20 mouse cellular contexts compared by ENCODE assay signal in genomic region chr1:92050992-92051391, GRCm38 (mm10).
DNase-seq lines count a peak whose midpoint lies in the region; ATAC-seq and TF ChIP-seq lines count a peak whose summit lies in the region.
"Had no signal": no experiment of that assay in that cellular context is flagged by ENCODE, and none has a peak within 500 bp of the region (broad histone marks: within the 10 kb centered on the region; RNA-seq: fewer than 3 reads in every experiment).

No protein-coding gene starts in this region.

- no peak for DNase-seq in gastrocnemius, adult 2 months
- no peak for DNase-seq in gastrocnemius, adult 18-20 months (ENCODE audit: low spot score)
- no peak for DNase-seq in midbrain, embryonic 14.5 days
- DNase-seq in induced T-regulatory cell, adult 2 months (ENCODE audit: low read depth), result peak; percentile 81
- DNase-seq in thymus, postnatal 36 days, result no peak
- no peak for DNase-seq in cerebellum, postnatal 14 days
- DNase-seq in left cerebral cortex, postnatal 10 days (ENCODE audit: extremely low spot score in 1 of 2, low spot score in 2 of 2), result no peak
- DNase-seq: adrenal gland, postnatal 10 days; B cell, adult 2 months; cerebellum, adult 18-20 months; cerebellum, adult 9-11 months; gastrocnemius, postnatal 10 days; heart, adult 18-20 months; heart, postnatal 10 days; heart, postnatal 4 days had no signal

- no peak overlapping the region for H3K4me2 ChIP-seq in midbrain, embryonic 13.5 days (replicated peaks)
- no peak overlapping the region for H3K4me2 ChIP-seq in midbrain, embryonic 14.5 days (ENCODE audit: low read length)
- H3K4me2 ChIP-seq: forebrain, embryonic 13.5 days; hindbrain, embryonic 14.5 days had no signal

- H3K9ac ChIP-seq in midbrain, embryonic 13.5 days (replicated peaks), result no peak overlapping the region
- H3K9ac ChIP-seq in midbrain, embryonic 14.5 days (replicated peaks; ENCODE audit: low read length), result no peak overlapping the region
- H3K9ac ChIP-seq: forebrain, embryonic 13.5 days; hindbrain, embryonic 14.5 days had no signal

- intact Hi-C loops in gastrocnemius, adult 2 months (cut with DNase I), result loop anchor here (5.0 kb wide), 1 partner anchor 36 kb away; no protein-coding TSS in a partner anchor
- intact Hi-C loops in left cerebral cortex, postnatal 10 days (cut with DNase I), result no loop called here

- ATAC-seq in midbrain, embryonic 13.5 days, result no peak
- ATAC-seq in midbrain, embryonic 14.5 days (ENCODE audit: low FRiP score, low TSS enrichment), result no peak
- ATAC-seq: forebrain, embryonic 13.5 days had no signal

- no peak overlapping the region for H3K4me3 ChIP-seq in gastrocnemius, adult 2 months
- no peak overlapping the region for H3K4me3 ChIP-seq in midbrain, embryonic 13.5 days (replicated peaks)
- no peak overlapping the region for H3K4me3 ChIP-seq in midbrain, embryonic 14.5 days (replicated peaks; ENCODE audit: low read depth, low read length)
- H3K4me3 ChIP-seq: embryonic facial prominence, embryonic 10.5 days; forebrain, embryonic 13.5 days; heart, embryonic 10.5 days had no signal

- H3K36me3 ChIP-seq in midbrain, embryonic 13.5 days, result no peaks in the 10 kb centered on the region
- no peaks in the 10 kb centered on the region for H3K36me3 ChIP-seq in midbrain, embryonic 14.5 days (ENCODE audit: control insufficient read depth, insufficient read depth, low read length)
- H3K36me3 ChIP-seq: embryonic facial prominence, embryonic 10.5 days; heart, embryonic 10.5 days had no signal

- TF ChIP-seq CTCF in gastrocnemius, adult 2 months (IDR thresholded peaks at IDR 0.05), result no peak

- H3K9me3 ChIP-seq in midbrain, embryonic 13.5 days, result no peaks in the 10 kb centered on the region
- no peaks in the 10 kb centered on the region for H3K9me3 ChIP-seq in midbrain, embryonic 14.5 days (ENCODE audit: control insufficient read depth, low read length)
- H3K9me3 ChIP-seq: embryonic facial prominence, embryonic 10.5 days; forebrain, embryonic 13.5 days; heart, embryonic 10.5 days had no signal

- peak overlapping the region; percentile 59 for H3K27ac ChIP-seq in gastrocnemius, adult 2 months
- 0 out of 2 replicates have a peak overlapping the region, but pooled peaks have one; percentile 3 for H3K27ac ChIP-seq in midbrain, embryonic 13.5 days
- no peak overlapping the region for H3K27ac ChIP-seq in midbrain, embryonic 14.5 days (replicated peaks; ENCODE audit: low read depth, low read length)
- H3K27ac ChIP-seq: embryonic facial prominence, embryonic 10.5 days; forebrain, embryonic 13.5 days; heart, embryonic 10.5 days; hindbrain, embryonic 14.5 days had no signal

- H3K27me3 ChIP-seq in midbrain, embryonic 13.5 days, result no peaks in the 10 kb centered on the region
- no peaks in the 10 kb centered on the region for H3K27me3 ChIP-seq in midbrain, embryonic 14.5 days (ENCODE audit: control insufficient read depth, insufficient read depth, low read length)
- H3K27me3 ChIP-seq: forebrain, embryonic 13.5 days had no signal

- H3K4me1 ChIP-seq in midbrain, embryonic 13.5 days (replicated peaks), result peaks cover 25% of the 10 kb centered on the region
- no peaks in the 10 kb centered on the region for H3K4me1 ChIP-seq in midbrain, embryonic 14.5 days (ENCODE audit: control insufficient read depth, insufficient read depth, low read length)
